Mouse (Mus musculus) liver, adult 2 months (tissue): ENCODE measurements around the gene Gm47969.

Experiments
- CTCF ChIP-seq: fragments of 200-500 bp; IDR thresholded peaks from 2 replicates; pipeline ENCODE4 v1.5.1; 2011; ENCODE audit warnings: low read depth, low read length, control low read depth
- POLR2A ChIP-seq: fragments of 200-500 bp; IDR thresholded peaks from 2 replicates; pipeline ENCODE4 v1.6.1; 2011; ENCODE audit warnings: low read length, control low read depth; ENCODE audit not compliant: insufficient read depth; ENCODE audit errors: extremely low read depth

DNA sequence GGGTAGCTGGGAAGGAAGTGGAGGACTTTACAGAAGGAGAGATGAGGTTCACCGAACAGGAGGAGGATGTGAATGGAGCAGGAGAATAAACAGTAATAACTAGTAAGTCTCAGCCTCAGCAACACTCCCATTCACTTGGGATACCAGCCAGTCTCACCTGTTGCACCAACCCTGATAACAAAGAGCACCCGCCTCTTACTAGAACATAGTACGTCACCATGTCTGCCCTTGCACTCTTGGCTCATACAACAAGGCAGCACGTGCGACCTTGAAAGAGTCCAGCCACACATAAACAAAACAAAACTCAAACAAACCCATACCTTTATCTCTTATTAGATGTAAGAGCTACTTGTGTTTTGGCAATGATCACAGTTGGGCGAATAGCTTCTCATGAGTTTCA is 12.2 kb upstream of the Gm47969 start:
- TF ChIP-seq POLR2A (no peak), CTCF (no peak)
